Mouse (Mus musculus): ENCODE measurements around the gene Nutf2.

DNA sequence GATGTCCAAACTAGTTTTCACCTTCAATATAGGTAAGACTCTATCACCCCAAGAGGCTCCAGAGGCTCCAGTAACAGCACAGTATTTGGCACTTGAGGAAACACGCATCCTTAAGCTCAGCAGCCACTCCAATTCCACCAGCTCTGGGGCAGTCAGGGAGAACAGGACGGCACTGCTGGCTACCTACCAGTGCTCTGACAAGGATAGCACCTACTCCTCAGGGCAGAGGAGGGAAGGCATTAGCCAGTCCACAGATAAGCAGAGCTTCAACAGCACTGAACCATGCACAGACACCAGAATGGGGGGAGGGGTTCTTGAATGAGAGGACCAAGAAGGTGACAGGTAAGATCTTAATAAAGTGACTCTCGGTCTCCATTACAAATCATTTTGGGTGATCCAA lies 40.7 kb upstream of the Nutf2 start:
- no peak for TF ChIP-seq CTCF (conservative IDR thresholded peaks at IDR 0.05; ENCODE audit: low read length)
- no peak for TF ChIP-seq POU5F1 (IDR thresholded peaks at IDR 0.05; ENCODE audit: borderline replicate concordance, low read length)

Data from E14TG2a.4 (cell line).